Mouse (Mus musculus) liver, embryonic 14.5 days (tissue): ENCODE results near the gene Wbp11.

ENCODE experiments used
- CTCF ChIP-seq: IDR thresholded peaks from 2 replicates; pipeline ENCODE4 v1.5.1; 2016; ENCODE audit warnings: antibody characterized with exemption, low read depth, control low read depth
- EP300 ChIP-seq: IDR thresholded peaks from 2 replicates; pipeline ENCODE4 v1.6.1; 2016; ENCODE audit warnings: antibody characterized with exemption, low read depth

DNA sequence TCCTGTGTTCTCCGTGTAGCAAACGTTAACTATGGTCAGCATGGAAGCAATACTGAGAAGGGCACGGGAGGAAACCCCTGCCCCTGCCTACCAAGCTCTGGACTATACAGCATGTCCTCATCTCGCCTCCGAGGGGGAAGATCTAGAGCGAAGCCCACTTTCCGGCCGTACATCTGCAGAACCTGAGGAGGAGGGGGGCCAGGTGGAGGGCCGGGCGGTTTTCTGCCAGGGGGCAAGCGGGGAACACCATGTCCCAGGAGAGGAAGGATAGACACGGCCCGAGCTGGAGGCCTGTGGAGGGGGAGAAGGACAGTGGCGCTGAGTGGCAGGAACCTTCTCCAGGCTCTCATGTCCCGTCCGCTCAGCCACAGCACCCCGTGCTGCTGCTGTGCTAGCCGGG is 6.9 kb downstream of the Wbp11 start:
- TF ChIP-seq CTCF (no peak), EP300 (no peak)
